Mouse (Mus musculus): ENCODE measurements at regions not wholly inside any gene's neighbourhood (a gene's known extent, or its start where the extent isn't known, plus 50 kb on each side); places are given as distances from the start of the nearest gene placed in this dataset.
"Not testable (repeated sequence)": the region's sequence is repeated elsewhere in the genome, so short reads cannot be mapped to it uniquely, and the experiment has no call there.

DNA sequence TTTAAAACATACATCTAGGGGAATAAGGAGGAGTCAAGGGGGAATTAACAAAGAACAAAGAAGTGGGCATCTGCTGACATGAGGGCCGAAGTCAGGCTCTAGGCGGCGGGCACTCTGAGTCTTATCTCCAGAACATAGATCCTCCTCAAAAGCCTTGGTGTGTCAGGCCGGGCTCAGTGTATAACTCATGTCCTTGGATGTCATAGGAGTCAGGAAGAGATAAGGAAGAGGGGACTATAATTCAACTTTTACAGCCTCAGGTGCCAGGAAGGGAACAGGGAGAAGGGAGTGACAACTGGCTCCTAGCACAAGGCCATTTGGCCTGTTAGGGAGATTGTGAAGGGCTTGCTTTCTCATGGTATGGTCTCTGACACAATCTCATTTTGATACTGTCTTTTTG is 185.9 kb upstream of the Ube2e2 start:
- not testable (repeated sequence) for H3K27me3 ChIP-seq (replicated peaks; ENCODE audit: control insufficient read depth, insufficient read depth, low read length); H3K4me3 ChIP-seq (ENCODE audit: insufficient read depth, low read depth, low read length); DNase-seq; H3K36me3 ChIP-seq (ENCODE audit: control insufficient read depth, insufficient read depth, low read length); H3K4me1 ChIP-seq (ENCODE audit: control insufficient read depth, insufficient read depth, low read length); H3K27ac ChIP-seq (ENCODE audit: insufficient read depth, low read depth, low read length)
- WGBS: 88% methylated on average over 4 of the region's 4 CpGs

DNA sequence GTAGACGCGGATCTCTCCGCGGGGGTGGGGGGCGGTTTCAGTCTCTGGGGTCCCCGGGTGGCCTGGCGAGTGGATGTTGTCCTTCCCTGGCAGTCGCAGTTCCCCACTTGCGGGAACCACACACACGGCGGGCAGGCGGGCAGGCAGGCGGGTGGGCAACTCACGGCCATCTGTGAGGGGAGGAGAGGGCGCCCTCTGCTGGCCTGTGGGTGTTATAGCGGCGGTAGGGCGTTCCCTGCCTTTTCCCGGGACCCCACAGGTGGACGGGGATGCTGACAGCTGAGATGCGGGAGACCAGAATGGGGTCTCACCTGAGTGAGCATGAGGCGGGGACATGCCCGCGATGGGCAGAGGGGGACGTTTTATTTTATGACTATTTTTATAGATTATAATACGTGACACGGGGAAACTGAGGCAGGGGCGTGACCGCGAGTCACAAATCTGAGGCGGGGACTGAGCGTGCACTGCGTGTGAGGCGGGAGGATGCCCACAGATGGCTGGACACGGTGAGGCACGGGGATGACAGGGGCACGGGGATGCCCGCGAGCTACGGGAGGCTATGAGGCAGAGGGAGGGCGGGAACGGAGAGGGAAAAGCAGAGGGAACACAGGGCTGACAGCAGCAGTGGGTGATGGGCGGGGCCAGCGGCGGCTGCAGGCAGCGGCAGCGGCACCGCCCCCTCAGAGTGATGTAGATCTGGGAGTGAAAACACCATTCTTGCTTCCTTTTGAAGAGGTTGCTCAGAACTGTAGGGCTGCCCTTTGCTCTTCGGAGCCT is 148.1 kb upstream of the Ube2e2 start:
- Histone ChIP-seq H3K27ac (ENCODE audit: insufficient read depth, low read depth, low read length) (no peak overlapping the region), H3K27me3 (replicated peaks; ENCODE audit: control insufficient read depth, insufficient read depth, low read length) (no peaks in the 10 kb centered on the region), H3K4me3 (ENCODE audit: insufficient read depth, low read depth, low read length) (peak overlapping the region; percentile 21; the same call in 1 of the 2 replicates), H3K4me1 (ENCODE audit: control insufficient read depth, insufficient read depth, low read length) (no peaks in the 10 kb centered on the region), H3K36me3 (ENCODE audit: control insufficient read depth, insufficient read depth, low read length) (no peaks in the 10 kb centered on the region)
- TF ChIP-seq CTCF (conservative IDR thresholded peaks at IDR 0.05; ENCODE audit: insufficient read depth, insufficient read length, low read depth, low read length) (peak; percentile 59), POLR2A (IDR thresholded peaks at IDR 0.05; ENCODE audit: low read depth, low read length) (no peak)
- peak; percentile 6 for DNase-seq
- WGBS: 4% methylated on average over 49 of the region's 49 CpGs

DNA sequence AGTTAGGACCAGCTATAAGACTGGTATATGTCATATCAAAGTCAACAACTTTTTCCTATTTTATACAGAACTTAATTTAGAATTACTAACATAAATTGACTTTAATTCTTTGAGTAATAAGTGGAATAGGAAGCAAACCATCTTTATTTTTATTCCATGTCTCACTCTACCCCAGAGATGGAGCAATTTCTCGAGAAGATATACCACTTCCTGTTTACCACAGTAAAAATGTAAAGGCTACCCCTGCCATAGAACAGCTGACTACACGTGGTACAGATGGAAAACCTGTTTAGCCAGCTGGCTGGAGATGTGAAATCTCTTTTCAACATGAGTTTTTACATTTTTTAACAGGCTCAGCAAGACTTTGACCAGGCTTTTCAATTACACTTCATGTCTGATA is 126.0 kb upstream of the Ube2e2 start:
- no peaks in the 10 kb centered on the region for H3K27me3 ChIP-seq (replicated peaks; ENCODE audit: control insufficient read depth, insufficient read depth, low read length)
- TF ChIP-seq CTCF (conservative IDR thresholded peaks at IDR 0.05; ENCODE audit: insufficient read depth, insufficient read length, low read depth, low read length) (no peak), POLR2A (IDR thresholded peaks at IDR 0.05; ENCODE audit: low read depth, low read length) (no peak)
- H3K4me3 ChIP-seq (ENCODE audit: insufficient read depth, low read depth, low read length): no peak overlapping the region
- 20% methylated on average over 2 of the region's 2 CpGs for WGBS
- no peak for DNase-seq
- no peak overlapping the region for H3K27ac ChIP-seq (ENCODE audit: insufficient read depth, low read depth, low read length)
- no peaks in the 10 kb centered on the region for H3K4me1 ChIP-seq (ENCODE audit: control insufficient read depth, insufficient read depth, low read length)
- no peaks in the 10 kb centered on the region for H3K36me3 ChIP-seq (ENCODE audit: control insufficient read depth, insufficient read depth, low read length)

DNA sequence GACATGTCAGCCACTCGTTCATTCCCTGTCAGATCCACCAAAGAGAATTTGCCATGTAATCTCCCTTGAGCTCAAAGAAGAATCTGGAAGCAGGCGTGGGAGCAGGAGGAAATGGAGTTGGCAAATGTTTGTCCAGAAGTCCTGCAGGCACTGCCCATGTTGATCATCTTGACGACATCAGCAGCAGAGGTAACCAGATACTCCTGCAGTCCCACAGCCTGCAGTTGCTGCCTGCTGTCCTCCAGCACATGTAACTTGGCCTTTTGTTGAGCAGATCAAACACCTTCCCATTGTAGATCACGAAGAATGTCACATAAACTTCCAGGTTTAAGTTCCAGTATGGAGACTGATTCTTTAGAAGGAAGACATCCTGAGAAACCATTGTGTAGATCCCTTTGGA is 121.3 kb upstream of the Ube2e2 start:
- H3K27me3 ChIP-seq (replicated peaks; ENCODE audit: control insufficient read depth, insufficient read depth, low read length): no peaks in the 10 kb centered on the region
- TF ChIP-seq CTCF (conservative IDR thresholded peaks at IDR 0.05; ENCODE audit: insufficient read depth, insufficient read length, low read depth, low read length): no peak
- no peak for TF ChIP-seq POLR2A (IDR thresholded peaks at IDR 0.05; ENCODE audit: low read depth, low read length)
- no peak overlapping the region for H3K27ac ChIP-seq (ENCODE audit: insufficient read depth, low read depth, low read length)
- H3K36me3 ChIP-seq (ENCODE audit: control insufficient read depth, insufficient read depth, low read length): no peaks in the 10 kb centered on the region
- 24% methylated on average over 4 of the region's 4 CpGs for WGBS
- no peak for DNase-seq
- H3K4me1 ChIP-seq (ENCODE audit: control insufficient read depth, insufficient read depth, low read length): no peaks in the 10 kb centered on the region
- no peak overlapping the region for H3K4me3 ChIP-seq (ENCODE audit: insufficient read depth, low read depth, low read length)

DNA sequence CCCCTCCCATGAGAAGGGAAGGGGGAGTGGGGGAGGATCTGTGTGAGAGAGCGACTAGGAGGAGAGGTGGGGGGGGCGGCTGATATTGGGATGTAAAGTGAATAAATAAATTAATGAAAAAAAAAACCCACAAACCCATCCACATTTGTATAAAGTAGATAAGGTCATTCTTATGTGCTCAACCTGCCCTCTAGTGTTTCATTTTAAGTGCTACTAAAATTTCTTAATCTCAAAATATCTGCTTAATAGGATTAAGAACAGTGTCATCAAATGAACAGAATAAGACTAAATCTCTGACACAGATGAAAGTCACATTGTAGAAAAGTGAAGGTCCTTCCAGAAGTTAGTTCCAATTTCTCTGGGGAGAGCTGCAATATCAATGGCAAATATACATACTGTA is 119.5 kb upstream of the Ube2e2 start:
- H3K4me3 ChIP-seq (ENCODE audit: insufficient read depth, low read depth, low read length); H3K36me3 ChIP-seq (ENCODE audit: control insufficient read depth, insufficient read depth, low read length); H3K27me3 ChIP-seq (replicated peaks; ENCODE audit: control insufficient read depth, insufficient read depth, low read length); DNase-seq; H3K4me1 ChIP-seq (ENCODE audit: control insufficient read depth, insufficient read depth, low read length); H3K27ac ChIP-seq (ENCODE audit: insufficient read depth, low read depth, low read length): not testable (repeated sequence)
- 67% methylated on average over 2 of the region's 2 CpGs for WGBS

DNA sequence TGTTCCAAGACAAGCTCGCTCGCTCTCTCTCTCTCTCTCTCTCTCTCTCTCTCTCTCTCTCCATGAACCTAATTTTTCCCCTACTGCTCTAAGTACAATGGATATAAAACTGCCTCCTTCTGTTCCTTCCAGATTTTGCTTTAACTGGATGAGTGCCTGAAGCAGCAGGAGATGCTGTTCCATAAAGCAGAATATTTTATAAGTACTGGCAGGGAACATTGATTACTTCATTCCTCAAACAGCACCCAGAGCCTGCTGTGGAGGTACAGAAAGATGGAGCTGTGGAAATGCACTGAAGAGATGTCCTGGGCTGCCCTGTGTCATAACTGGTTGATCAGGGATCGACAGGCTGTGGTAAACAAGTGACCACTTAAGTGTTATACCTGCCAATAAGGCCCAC is 89.8 kb upstream of the Ube2e2 start:
- no peaks in the 10 kb centered on the region for H3K4me1 ChIP-seq (ENCODE audit: control insufficient read depth, insufficient read depth, low read length)
- DNase-seq: no peak
- H3K36me3 ChIP-seq (ENCODE audit: control insufficient read depth, insufficient read depth, low read length): no peaks in the 10 kb centered on the region
- H3K27me3 ChIP-seq (replicated peaks; ENCODE audit: control insufficient read depth, insufficient read depth, low read length): no peaks in the 10 kb centered on the region
- TF ChIP-seq CTCF (conservative IDR thresholded peaks at IDR 0.05; ENCODE audit: insufficient read depth, insufficient read length, low read depth, low read length) (no peak), POLR2A (IDR thresholded peaks at IDR 0.05; ENCODE audit: low read depth, low read length) (no peak)
- no peak overlapping the region for H3K27ac ChIP-seq (ENCODE audit: insufficient read depth, low read depth, low read length)
- H3K4me3 ChIP-seq (ENCODE audit: insufficient read depth, low read depth, low read length): no peak overlapping the region
- 81% methylated on average over 3 of the region's 3 CpGs for WGBS

DNA sequence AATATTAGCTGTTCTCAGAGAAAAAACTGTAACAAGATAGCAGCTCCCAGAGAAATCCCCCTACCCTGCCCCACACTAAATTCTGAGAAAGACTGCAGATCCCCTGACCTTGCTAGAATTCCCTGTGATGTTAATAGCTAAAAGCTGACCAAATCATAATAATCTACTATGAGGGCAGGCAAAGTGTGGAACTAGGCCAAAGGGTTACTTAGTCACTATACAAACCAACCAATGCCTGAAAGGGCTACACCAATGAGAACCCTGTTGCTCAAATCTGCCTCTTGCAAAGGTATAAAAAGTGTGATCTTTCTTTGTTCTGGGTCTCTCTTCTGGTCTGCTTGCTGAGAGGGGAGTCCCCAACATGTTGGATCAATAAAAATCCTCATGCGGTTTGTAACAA is 69.8 kb upstream of the Ube2e2 start:
- no peak for TF ChIP-seq POLR2A (IDR thresholded peaks at IDR 0.05; ENCODE audit: low read depth, low read length)
- TF ChIP-seq CTCF (conservative IDR thresholded peaks at IDR 0.05; ENCODE audit: insufficient read depth, insufficient read length, low read depth, low read length): no peak
- H3K36me3 ChIP-seq (ENCODE audit: control insufficient read depth, insufficient read depth, low read length): no peaks in the 10 kb centered on the region
- WGBS: 100% methylated on average over 1 of the region's 1 CpGs
- H3K27me3 ChIP-seq (replicated peaks; ENCODE audit: control insufficient read depth, insufficient read depth, low read length): no peaks in the 10 kb centered on the region
- no peak overlapping the region for H3K27ac ChIP-seq (ENCODE audit: insufficient read depth, low read depth, low read length)
- DNase-seq: peak; percentile 2
- H3K4me1 ChIP-seq (ENCODE audit: control insufficient read depth, insufficient read depth, low read length): no peaks in the 10 kb centered on the region
- H3K4me3 ChIP-seq (ENCODE audit: insufficient read depth, low read depth, low read length): no peak overlapping the region

DNA sequence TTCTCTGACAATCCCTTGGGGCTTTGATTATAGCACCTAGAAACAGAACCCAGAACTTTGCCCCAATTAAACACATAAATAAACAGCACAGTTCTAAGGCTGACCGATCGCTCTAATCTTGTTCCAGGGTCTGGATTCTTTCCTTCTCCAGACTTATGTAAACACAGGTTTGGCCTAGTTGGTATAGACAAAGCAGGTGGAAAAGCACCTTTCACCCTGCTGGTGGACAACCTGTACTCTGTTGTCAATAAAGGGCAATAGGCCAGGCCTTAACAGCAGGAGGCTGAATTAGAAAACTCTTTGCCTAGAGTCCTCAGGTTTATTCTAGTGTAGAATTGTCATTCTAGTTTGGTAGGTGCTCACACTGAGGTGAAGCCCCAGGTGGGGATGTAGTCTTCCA is 69.2 kb upstream of the Ube2e2 start:
- Histone ChIP-seq H3K4me1 (ENCODE audit: control insufficient read depth, insufficient read depth, low read length) (no peaks in the 10 kb centered on the region), H3K4me3 (ENCODE audit: insufficient read depth, low read depth, low read length) (no peak overlapping the region), H3K36me3 (ENCODE audit: control insufficient read depth, insufficient read depth, low read length) (no peaks in the 10 kb centered on the region), H3K27me3 (replicated peaks; ENCODE audit: control insufficient read depth, insufficient read depth, low read length) (no peaks in the 10 kb centered on the region), H3K27ac (ENCODE audit: insufficient read depth, low read depth, low read length) (no peak overlapping the region)
- 86% methylated on average over 2 of the region's 2 CpGs for WGBS
- peak; percentile 0 for DNase-seq
- TF ChIP-seq POLR2A (IDR thresholded peaks at IDR 0.05; ENCODE audit: low read depth, low read length) (no peak), CTCF (conservative IDR thresholded peaks at IDR 0.05; ENCODE audit: insufficient read depth, insufficient read length, low read depth, low read length) (no peak)

Measured in kidney, adult 2 months (tissue).